Mouse (Mus musculus): ENCODE data around the gene Slc35e3.
A peak's percentile ranks its signal among the peaks of the same experiment; 100 is the strongest.

Gene Slc35e3

DNA sequence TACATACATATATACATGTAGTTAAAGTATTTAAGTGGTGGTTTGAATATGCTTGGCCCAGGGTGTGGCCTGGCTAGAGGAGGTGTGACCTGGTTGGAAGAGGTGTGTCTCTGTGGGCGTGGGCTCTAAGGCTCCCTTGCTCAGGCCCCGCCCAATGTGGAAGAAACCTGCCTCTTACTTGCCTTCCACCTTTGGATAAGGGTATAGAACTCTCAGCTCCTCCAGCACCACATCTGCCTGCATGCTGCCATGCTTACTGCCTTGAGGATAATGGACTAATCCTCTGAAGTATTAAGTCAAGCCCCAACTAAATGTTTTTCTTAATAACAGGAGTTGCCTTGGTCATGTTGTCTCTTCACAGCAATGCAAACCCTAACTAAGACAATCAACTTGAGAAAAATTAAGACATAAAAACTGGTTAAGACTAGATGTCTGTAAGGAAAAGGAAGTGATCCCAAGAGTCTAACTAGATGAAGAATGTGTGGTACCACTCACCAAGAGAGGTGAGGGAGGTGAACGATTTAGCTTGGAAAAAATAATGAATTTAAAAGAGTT lies 48.5 kb downstream of the Slc35e3 start:
- DNase-seq (ENCODE audit: low spot score): no peak

DNA sequence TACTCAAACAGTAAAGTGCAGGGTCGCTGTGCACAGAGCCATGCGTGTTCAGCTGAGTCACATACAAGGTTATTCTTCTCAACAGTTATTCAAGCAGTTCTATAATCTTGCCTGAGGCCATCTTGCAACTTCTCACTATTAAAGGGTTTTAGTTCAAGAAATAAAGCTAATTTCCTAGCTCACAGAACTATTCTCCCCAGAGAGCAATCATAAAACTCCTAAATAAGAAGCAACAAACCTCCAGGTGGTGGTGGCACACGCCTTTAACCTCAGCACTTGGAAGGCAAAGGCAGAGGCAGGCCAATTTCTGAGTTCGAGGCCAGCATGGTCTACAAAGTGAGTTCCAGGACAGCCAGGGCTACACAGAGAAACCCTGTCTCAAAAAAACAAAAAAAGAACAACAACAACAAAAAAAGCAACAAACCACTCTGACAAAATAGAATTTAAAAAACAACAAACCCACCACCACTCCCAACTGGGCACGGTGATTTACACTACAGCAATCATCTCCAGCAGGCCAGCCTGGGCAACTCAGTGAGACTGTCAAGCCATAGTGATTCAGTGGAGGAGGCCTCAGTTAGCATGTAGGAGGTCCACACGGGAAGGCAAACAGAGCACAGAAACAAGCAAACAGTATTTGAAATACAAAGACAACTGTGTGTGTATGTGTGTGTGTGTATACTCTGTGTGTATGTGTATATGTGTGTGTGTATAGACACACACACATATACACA lies 49.2 kb downstream of the Slc35e3 start:
- DNase-seq (ENCODE audit: low spot score): no peak

DNA sequence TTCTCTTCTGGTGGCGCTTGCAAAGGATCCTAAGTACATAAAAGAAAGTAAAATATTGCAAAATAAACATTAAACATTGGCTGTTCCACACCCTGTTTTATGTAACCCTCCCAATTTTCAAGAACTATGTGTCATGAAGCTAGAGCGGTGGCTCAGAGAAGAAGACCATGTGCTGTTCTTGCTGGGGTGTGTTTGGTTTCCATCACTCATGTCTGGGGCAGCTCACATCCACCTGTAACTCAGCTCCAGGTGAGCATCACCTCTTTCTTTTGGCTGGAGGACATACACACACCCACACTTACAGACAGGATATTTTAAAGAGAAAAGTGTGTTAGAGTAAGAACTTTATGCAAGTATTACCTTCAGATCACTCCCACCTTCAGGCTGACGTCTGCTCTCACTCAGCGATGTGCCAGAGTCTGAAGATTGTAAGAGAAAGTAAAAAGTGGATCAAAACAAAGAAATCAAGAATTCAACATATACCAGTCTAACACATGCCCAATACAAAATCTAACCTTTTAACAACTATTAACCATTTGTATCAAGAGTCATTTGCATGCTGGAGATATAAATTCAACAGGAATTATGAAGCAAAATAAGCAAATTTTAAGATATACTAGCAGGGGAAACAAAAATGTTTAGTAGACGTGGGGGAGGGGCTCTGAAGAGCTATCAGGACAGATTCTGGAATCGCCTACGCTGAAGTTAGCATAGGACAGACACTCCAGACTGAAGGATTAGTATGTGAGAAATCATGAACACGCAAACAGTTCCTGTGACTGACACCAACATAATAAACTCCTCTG lies 49.9 kb downstream of the Slc35e3 start:
- no peak for DNase-seq (ENCODE audit: low spot score)

DNA sequence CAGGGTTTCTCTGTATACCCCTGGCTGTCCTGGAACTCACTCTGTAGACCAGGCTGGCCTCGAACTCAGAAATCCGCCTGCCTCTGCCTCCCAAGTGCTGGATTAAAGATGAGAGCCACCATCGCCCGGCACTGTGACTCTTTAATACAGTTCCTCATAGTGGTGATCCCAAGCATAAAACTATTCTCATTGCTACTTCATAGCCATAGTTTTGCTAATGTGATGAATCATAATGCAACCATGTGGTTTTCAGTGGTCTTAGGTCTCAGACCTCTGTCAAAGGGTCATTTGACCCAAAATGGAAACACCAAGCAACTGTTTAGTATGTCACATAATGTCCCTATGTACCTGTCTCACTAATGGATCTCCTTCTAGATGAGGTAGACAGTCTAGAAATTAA lies 50.6 kb downstream of the Slc35e3 start:
- no peak for DNase-seq (ENCODE audit: low spot score)

DNA sequence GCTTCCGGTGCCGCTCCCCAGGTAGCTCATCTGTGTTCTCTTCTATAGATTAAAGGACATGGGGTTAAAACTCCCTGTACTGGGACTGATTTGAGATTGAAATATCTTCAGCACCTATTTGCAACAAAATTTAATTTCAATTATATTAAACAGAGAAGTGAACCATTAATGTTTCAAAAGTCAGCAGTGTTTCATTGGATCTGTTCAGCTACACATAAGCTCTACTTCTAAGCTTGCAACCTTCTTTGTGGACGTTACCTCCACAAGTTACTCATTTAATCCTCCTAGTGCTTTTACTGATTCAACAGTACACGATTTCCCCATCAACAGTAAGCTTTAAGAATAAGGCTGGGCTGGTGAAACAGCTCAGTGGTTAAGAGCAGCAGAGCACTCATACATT lies 51.1 kb downstream of the Slc35e3 start:
- no peak for DNase-seq (ENCODE audit: low spot score)

DNA sequence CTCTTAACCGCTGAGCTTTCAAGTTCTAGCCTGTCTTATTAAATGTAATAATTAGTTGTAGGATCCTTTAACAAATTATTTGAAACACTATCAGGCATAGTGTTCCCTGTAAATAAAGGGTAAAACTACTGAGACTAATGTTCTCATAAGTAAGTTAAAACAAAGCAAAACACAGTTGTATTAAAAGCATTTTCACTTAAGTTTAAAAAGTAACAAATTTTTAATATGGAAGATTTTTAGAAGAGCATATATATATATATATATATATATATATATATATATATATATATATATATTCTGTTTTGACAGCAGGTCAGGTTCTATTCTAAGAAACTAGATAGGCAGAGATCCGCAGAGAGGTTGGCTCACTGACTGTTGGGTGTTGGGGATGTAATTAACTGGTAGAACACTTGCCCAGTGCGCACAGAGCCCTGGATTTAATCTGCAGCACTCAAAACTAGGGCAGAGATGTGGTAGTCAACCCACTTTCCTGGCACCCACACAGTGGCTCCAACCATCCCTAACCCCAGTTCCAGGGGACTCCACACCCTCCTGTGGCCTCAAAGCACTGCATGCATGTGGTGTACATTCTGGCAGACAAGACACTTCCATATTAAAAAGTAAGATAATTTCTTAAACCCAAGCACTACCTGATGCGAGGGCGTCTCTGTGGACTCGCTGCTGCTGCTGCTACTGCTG lies 51.8 kb downstream of the Slc35e3 start:
- no peak for DNase-seq (ENCODE audit: low spot score)

DNA sequence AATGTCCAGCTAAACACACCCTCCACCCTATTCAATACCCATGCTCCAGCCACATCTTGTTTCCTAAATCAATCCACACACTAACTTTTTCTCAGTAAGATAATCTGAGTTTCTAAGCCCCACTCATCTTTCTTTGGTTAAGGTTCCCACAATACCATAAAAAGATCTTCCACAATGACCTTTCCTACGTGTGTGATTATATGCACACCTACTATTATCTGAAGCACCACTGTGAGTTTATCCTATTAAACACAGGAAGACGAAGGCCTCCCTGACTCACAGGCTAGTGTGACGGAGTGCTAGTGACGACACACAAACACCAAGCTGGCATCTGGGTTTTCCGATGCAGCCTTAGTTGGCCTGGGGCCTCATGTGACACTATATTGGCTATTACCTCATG lies 53.2 kb downstream of the Slc35e3 start:
- DNase-seq (ENCODE audit: low spot score): no peak

DNA sequence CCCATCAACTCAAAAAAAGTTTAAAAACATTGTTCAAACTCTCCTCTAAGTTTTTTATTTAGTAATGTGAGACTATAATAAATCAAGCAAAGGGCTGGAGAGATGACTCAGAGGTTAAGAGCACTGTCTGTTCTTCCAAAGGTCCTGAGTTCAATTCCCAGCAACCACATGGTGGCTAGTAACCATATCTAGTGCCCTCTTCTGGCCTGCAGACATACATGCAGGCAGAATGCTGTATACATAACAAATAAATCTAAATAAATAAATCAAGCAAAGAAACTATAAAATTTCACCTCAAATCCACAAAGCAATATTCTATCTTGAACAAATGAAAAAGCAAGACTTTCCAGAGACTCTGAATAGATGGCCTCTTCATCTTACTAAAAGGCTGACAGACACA lies 54.0 kb downstream of the Slc35e3 start:
- no peak for DNase-seq (ENCODE audit: low spot score)

DNA sequence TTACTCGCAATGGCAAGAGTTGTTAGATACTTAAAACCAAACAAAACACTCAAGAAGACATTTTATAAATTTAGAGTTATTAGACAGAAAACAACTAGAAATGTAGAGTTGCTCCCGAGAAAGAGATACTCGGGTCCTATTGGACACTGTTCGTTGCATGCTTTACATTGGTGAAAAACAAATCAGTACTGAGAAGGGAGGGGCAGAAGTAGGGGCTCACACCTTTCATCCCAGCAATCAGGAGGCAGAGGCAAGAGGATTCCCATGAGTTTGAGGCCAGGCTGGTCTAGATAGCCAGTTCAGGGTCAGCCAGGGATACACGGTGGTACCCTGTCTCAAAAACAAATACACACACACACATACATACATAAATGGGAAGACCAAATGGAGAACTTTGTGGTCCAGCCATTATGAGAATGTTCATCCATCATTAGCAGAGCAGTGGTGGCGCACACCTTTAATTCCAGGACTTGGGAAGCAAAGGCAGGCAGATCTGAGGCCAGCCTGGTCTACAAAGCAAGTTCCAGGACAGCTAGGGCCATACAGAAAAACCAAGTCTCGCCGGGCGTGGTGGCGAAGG lies 54.7 kb downstream of the Slc35e3 start:
- no peak for DNase-seq (ENCODE audit: low spot score)

DNA sequence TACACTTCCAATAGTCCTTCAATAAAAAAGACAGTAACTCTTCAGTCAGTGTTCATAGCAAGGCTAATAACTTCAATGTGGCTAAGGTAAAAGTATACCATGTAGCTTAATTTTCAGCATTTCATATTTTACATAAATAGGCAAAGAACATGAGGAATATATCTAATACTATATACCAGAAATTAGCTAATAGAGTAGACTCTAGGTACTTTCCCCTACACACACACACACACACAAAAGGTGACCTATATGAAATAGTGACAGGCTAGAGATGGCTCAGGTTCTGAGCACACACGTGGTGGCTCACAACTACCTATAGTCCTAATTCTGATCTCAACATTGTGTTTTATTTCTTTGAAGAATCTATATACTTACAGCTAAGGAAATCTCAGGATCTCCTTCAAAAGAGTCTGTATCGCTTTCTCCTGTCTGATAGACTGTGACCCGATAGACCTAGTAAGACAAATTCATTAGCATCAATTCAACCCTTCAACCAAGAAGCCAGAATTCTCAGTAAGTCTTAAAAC lies 55.3 kb downstream of the Slc35e3 start:
- DNase-seq (ENCODE audit: low spot score): no peak

DNA sequence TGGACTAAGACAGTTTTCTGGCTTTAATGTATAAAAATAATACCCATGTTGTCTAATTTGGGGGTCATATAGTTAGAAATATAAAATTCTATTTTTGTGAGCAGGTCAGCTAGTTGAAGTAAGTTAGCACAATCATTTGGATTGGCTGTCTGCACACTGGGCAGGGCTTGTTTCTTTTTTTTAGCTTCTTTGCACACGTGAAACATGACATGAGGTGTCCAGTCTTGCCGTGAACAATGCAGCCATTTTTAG lies 56.1 kb downstream of the Slc35e3 start:
- no peak for DNase-seq (ENCODE audit: low spot score)

DNA sequence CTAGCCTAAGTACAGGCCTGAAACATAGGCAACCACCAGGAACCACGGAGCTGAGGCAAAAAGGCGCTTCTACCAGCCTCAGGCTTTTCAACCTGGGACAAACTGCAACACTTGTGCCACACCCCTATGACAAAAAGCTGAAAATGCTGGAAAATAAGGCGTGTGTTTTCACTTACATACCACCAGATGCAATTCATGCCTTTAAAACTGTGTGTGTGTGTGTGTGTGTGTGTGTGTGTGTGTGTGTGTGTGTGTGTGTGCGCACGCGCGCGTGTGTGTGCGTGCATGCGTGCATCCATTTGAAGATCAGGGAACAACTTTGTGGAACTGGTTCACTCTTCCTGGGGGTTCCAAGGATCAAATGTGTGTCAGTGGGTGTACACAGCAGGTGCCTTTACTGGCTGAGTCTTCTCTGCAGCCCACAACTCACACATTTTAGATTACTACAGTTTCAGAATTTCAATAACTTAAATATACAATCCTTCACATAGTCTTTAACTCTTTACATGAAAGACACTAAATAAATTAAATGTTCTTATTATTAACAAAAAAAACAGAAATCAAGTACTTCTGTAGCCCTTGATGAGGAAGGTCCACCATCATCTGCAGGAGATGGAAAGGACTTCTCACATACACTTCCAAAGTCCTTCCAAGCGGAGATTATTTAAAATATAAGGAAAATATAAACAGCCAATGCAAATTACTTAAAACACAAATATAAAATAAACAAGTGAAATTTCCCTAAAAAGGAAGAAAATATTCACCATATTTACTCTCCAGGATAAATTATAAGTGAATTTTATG lies 56.7 kb downstream of the Slc35e3 start:
- no peak for DNase-seq (ENCODE audit: low spot score)

DNA sequence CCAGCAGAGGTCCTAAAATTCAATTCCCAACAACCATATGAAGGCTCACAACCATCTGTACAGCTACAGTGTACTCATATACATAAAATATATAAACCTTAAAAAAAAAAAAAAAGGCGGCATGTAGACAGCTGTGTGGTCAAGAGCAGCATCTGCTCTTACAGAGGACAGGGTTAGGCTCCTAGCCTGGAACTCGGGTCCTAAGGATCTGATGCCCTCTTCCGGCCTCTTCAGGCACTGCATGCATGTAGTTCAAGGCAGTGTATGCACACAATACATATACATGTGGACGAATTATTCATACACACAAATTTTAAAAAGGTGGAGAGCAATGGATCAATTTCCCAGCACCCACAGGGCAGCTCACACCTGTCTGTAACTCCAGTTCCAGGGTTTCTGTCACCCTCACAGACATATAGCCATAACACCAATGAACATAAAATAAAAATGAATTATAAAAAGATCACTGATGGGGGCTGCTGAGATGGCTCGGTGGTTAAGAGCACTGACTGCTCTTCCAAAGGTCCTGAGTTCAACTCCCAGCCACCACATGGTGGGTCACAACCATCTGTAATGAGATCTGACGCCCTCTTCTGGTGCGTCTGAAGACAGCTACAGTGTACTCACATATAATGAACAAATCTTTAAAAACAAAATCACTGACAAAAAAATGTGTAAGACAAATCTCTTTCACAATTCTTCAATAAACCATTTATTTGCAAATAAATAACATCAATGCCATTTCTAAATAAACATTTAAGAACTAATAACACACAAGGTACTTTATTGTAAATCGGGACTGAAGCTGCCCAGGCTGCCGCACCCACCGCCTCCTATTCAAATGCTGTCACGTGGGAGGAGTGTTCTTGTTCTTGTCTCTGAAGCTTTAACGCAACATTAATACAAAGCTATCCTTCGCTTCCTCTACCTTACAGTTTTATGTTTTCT lies 57.7 kb downstream of the Slc35e3 start:
- DNase-seq (ENCODE audit: low spot score): peak; percentile 45

DNA sequence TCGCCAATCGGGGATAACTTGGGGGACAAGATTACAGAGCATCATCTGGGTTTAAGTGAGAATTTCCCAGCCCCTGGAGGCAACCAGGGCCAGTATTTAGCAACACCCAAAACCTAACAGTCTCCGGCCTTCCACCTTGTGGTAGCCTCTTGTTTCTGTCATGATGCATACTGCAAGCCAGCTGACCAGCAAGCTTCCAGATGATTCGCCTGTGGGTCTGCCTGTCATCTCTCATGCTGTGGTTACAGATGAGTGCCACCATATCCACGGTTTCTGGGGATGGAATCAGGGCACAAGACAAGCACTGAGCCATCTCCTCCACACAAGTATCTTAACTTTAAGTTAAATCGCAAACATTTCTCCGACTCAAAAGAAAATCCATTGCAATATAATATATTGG lies 58.6 kb downstream of the Slc35e3 start:
- DNase-seq (ENCODE audit: low spot score): no peak

DNA sequence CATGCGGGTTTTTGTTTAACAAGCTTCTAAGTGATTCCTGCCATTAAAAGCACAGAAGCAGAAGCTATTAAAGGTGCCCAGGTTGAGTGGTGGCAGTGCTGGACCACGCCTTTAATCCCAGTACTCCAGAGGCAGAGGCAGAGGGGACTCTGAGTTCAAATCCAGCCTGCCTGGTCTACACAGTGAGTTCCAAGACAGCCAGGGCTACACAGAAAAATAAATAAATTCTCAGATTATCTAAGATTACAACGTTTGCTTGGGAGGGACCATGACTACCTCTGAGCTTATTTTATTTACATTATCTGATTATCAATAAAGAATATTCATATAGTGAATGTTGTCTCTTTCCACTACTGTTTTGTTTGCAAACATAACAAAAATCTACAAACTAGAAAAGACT lies 59.1 kb downstream of the Slc35e3 start:
- no peak for DNase-seq (ENCODE audit: low spot score)

DNA sequence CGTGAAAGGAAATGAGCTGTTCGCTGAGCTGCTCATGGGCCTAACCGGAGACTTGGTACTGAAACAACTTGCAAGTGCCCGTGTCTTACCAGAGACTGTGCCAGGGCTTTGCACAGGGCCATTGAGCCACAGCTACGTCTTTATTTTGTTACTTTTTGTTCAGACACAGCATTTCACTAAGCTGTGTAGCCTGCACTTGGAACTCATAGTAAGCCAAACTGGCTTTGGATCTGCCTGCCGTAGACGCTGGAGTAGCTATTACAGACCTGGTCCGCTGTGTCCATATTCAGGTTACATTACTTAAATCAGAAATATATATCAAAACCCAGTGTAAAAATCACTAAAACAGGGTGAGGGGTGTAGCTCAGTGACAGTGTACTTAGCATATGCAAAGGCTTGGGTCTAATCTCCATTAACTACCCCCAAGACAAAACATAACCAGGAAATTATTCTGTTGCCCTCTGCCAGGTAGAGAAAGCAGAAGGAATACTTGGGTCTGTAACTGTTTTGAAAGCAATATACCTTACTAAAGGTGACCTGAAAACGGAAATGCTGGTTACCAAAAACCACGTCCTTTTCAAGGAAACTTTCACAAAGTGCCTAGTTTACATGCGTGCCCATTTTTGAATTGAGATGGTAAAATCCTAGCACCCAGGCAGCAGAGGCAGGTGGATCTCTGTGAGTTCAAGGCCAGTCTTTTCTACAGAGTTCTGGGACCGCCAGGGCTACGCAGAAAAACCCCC lies 60.1 kb downstream of the Slc35e3 start:
- no peak for DNase-seq (ENCODE audit: low spot score)

DNA sequence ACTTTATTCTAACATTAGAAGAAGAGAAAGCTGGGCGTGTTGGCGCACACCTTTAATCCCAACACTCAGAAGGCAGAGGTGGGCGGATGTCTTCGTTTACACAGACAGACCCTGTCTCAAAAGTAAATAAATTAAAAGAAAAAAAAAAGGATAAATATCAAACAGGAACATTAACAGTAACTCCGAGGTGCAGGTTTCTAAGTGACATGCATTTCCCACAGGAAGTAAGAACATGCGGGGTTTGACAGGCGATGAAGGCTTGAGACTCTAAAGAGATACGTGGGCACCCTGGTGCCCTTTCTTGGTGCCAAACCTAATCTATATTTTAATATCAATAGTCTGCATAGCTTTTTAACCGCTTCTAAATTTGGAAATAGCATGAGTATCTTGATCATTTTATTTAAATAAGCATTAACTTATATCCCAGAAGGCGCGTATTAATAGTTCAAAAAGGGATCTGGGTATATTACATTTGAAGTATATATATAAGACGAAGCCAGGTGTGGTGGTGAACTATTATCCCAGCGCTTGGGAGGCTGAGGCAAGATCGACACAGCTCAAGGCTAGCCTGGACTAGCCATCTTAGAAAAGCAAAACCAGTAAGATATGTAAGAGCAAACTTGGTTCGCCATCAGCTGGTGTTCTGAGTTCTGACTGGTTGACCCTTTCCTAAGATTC lies 60.9 kb downstream of the Slc35e3 start:
- no peak for DNase-seq (ENCODE audit: low spot score)

DNA sequence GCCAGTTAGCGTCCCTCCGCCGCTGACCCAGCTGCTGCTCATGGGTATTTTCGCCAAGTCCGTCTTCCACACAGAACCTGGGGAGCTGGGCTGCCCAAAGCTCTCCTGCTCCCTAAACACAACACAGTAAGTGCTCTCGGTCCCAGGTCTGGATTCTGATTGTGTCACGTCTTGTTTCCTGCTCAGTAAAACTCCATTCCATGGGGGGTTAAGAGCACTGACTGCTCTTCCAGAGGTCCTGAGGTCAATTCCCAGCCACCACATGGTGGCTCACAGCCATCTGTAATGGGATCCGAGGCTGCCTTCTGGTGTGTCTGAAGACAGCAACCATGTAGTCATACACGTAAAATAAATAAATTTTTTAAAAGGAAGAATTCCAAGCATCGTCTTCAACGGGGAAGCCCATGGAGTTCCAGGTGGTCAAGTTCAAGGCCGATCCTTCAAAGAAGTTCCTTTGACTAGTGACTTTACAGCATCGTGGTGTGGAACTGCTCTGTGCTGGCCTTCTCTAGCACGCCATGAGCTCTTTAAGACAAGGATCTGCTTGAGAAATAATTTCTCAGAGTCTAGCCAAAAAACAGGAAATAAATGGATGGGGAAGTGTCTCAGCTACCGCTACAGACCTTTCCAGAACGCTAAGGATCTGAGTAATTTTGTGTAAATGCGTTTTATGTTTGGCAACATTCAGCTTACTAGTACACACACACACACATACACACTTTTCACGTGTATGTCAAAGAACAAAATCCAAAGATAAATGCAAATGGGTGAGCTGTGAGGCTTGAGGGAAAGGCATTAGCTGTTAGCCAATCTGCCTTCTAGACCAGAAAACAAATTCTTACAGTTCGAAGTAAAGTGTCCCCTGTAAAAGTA lies 61.6 kb downstream of the Slc35e3 start:
- DNase-seq (ENCODE audit: low spot score): no peak

All from embryo, embryonic 10 days (tissue).